Mouse (Mus musculus): ENCODE measurements around the gene Arhgef10l. TPM values are rescaled to one million over a fixed set of nuclear protein-coding genes. Genes with fewer than 3 reads are reported as not detected.
A peak's percentile ranks its signal among the peaks of the same experiment; 100 is the strongest.

Gene Arhgef10l
- polyA plus RNA-seq, 1 experiment from 2014 or later = 17.1 TPM

- H3K4me3 ChIP-seq = no peak overlapping the region
- no peaks in the 10 kb centered on the region for H3K27me3 ChIP-seq (ENCODE audit: low read depth, poor library complexity, severe bottlenecking)
- WGBS = 85% methylated on average over 7 of the region's 7 CpGs
- H3K27ac ChIP-seq = no peak overlapping the region
- no peaks in the 10 kb centered on the region for H3K36me3 ChIP-seq
- no peaks in the 10 kb centered on the region for H3K9me3 ChIP-seq (replicated peaks)
- no peak for DNase-seq (ENCODE audit: low spot score)
- H3K4me1 ChIP-seq = peaks cover 30% of the 10 kb centered on the region
Measured at GRCm38 (mm10) chr4:140665053-140665452, 759 bp downstream of the Arhgef10l start.

DNA sequence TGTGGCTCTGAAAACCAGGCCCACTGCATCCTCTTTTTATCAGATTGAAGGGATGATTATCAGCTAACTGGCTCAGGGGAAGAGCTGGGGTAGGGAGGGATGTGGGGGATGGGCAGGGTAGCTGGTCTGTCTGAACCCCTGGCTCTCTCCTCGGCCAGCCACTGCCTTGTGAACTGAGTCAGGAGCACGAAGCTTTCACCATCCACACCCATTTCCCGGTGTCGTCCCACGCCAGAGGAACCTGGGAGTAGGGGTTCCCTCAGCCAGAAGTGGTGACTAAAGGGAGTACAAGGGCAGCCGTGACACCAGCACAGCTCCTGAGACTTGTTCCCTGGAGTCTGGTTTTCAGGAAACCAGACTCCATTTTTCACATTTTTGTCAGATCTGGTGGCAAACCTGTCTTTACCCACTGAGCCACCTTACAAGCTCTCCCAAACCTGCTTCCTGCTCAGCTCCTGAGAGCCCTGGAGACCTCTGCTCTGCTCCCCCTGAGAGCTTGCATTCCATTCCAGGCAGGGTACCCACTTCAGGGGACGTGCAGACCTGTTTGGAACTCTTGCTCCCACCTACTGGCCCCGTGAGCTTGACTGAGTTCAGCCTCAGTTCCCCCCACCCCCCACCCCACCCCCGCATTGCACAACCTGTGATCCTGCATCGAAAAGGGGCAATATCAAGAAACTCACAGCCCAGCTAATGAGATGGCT is 2.8 kb downstream of the Arhgef10l start:
- peaks cover 43% of the 10 kb centered on the region for H3K4me1 ChIP-seq
- DNase-seq (ENCODE audit: low spot score) = no peak
- 0 out of 2 replicates have a peak, but pooled peaks cover 4% of the 10 kb centered on the region for H3K27me3 ChIP-seq (ENCODE audit: low read depth, poor library complexity, severe bottlenecking)
- no peaks in the 10 kb centered on the region for H3K36me3 ChIP-seq
- peak overlapping the region; percentile 76 for H3K27ac ChIP-seq
- WGBS = 30% methylated on average over 10 of the region's 10 CpGs
- no peak overlapping the region for H3K4me3 ChIP-seq
- no peaks in the 10 kb centered on the region for H3K9me3 ChIP-seq (replicated peaks)

GRCm38 (mm10) chr4:140662453-140662852 is 3.4 kb downstream of the Arhgef10l start:
- H3K4me3 ChIP-seq = no peak overlapping the region
- no peaks in the 10 kb centered on the region for H3K36me3 ChIP-seq
- no peak for DNase-seq (ENCODE audit: low spot score)
- H3K27ac ChIP-seq = peak overlapping the region; percentile 76
- no peaks in the 10 kb centered on the region for H3K9me3 ChIP-seq (replicated peaks)
- H3K4me1 ChIP-seq = peaks cover 48% of the 10 kb centered on the region
- WGBS = 35% methylated on average over 7 of the region's 7 CpGs
- H3K27me3 ChIP-seq (ENCODE audit: low read depth, poor library complexity, severe bottlenecking) = 0 out of 2 replicates have a peak, but pooled peaks cover 4% of the 10 kb centered on the region

- 73% methylated on average over 18 of the region's 18 CpGs for WGBS
- peaks cover 58% of the 10 kb centered on the region for H3K4me1 ChIP-seq
- no peaks in the 10 kb centered on the region for H3K36me3 ChIP-seq
- no peaks in the 10 kb centered on the region for H3K9me3 ChIP-seq (replicated peaks)
- H3K27me3 ChIP-seq (ENCODE audit: low read depth, poor library complexity, severe bottlenecking) = 0 out of 2 replicates have a peak, but pooled peaks cover 4% of the 10 kb centered on the region
- DNase-seq (ENCODE audit: low spot score) = no peak
- no peak overlapping the region for H3K4me3 ChIP-seq
- peak overlapping the region; percentile 76; the same call in 1 of the 2 replicates for H3K27ac ChIP-seq
Measured at GRCm38 (mm10) chr4:140661406-140662022, 4.3 kb downstream of the Arhgef10l start.

DNA sequence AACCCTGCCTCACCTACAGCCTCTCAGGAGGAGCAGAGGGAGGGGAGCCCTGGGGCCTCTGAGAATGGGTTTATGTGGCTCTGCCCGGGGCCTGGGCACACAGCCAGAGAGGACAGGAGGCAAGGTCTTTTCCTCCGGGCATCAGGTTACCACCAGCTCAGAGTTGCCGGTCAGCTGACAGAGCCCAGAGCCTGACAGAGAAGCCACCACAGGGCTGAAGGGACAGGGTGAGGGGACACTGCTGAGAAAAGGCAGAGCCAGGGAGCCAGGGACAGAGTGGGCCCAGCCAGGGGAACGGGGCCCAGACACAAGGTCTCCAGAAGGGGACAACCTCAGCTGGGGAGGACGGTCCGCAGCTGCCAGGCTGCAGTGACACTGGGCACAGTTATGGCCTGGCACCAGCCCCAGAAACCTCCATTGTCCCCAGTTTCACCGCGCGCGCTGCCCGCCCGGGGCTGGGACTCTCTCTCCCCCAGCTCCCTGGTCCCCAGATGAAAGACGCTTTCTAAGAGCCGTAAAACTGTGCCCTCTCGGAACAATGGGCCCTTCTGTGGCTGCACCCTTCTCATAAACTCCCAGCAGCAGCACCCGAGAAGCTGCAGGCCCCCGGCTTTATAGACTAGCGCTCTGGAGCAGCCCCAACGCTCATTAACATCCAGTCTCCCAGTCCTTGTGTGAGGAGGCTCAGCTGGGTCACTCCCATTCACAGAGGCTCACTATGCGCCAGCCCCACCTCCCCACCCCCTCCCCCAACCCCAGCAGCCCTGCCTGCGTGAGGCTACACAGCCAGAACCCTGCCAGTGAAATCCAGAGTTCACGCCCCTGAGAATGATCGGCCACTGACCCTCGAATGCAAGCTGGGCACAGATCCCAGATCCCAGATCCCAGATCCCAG is 7.9 kb downstream of the Arhgef10l start:
- Histone ChIP-seq H3K4me3 (peak overlapping the region; percentile 35), H3K36me3 (no peaks in the 10 kb centered on the region), H3K9me3 (replicated peaks) (no peaks in the 10 kb centered on the region), H3K27me3 (ENCODE audit: low read depth, poor library complexity, severe bottlenecking) (0 out of 2 replicates have a peak, but pooled peaks cover 4% of the 10 kb centered on the region), H3K4me1 (peaks cover 58% of the 10 kb centered on the region), H3K27ac (peak overlapping the region; percentile 89)
- 3% methylated on average over 24 of the region's 24 CpGs for WGBS
- peak; percentile 63 for DNase-seq (ENCODE audit: low spot score)

DNA sequence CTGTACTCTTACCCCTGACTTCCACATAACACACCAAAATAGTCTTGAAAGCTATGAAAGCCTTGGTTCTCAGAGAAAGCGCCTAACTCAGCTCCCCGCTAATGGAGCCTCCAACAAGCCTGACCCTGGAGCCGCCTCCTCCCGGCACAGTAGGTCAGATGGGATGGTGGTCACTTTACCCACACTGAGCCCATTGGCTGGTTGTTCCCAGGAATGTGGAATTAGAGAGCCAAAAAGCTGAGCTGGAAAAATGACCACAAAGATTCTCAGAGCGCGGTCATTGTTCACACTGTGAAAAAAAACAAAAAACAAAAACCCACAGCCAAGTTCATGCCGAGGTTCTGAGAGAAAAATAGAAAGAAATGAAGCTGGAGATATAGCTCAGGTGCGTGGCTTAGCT is 9.3 kb downstream of the Arhgef10l start:
- Histone ChIP-seq H3K27ac (0 out of 2 replicates have a peak overlapping the region, but pooled peaks have one; percentile 26), H3K9me3 (replicated peaks) (no peaks in the 10 kb centered on the region), H3K4me3 (no peak overlapping the region), H3K27me3 (ENCODE audit: low read depth, poor library complexity, severe bottlenecking) (0 out of 2 replicates have a peak, but pooled peaks cover 4% of the 10 kb centered on the region), H3K36me3 (no peaks in the 10 kb centered on the region), H3K4me1 (peaks cover 44% of the 10 kb centered on the region)
- no peak for DNase-seq (ENCODE audit: low spot score)
- 83% methylated on average over 8 of the region's 8 CpGs for WGBS

GRCm38 (mm10) chr4:140654798-140655197 is 11.0 kb downstream of the Arhgef10l start:
- H3K27me3 ChIP-seq (ENCODE audit: low read depth, poor library complexity, severe bottlenecking) = 0 out of 2 replicates have a peak, but pooled peaks cover 4% of the 10 kb centered on the region
- H3K27ac ChIP-seq = no peak overlapping the region
- H3K4me3 ChIP-seq = no peak overlapping the region
- WGBS = 77% methylated on average over 8 of the region's 8 CpGs
- DNase-seq (ENCODE audit: low spot score) = no peak
- H3K4me1 ChIP-seq = peaks cover 48% of the 10 kb centered on the region
- no peaks in the 10 kb centered on the region for H3K36me3 ChIP-seq
- H3K9me3 ChIP-seq (replicated peaks) = no peaks in the 10 kb centered on the region

DNA sequence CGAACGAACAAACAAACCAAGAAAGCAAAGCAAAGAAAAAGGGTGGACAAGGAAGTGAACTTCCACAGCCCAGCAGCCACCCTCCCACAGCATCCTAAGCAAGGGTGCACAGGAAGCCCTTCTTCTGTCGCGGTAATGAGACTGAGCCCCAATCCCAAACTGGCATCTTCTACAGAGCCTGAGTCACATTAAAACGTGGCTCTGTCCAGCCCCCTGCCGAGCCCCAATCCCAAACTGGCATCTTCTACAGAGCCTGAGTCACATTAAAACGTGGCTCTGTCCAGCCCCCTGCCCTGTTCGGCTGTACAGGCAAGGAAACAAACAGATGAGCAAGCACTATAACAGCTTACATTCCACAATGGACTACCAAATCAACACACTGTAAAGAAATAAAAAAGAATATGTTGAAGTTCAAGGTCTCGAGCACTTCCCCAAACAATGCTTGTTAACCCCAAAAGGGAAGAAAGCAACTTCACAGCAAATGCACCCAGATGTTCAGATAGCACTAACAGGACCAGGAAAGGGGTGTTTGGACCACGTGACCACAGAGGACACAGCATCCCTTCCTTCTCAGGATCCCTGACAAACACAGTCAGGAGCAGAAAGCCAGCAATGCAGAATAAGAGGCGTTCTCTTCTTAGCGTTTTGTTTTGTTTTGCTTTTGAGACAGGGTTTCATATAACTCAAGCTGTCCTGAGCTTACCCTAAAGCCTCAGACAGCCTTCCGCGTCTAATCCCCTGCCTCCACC is 11.8 kb downstream of the Arhgef10l start:
- peaks cover 53% of the 10 kb centered on the region for H3K4me1 ChIP-seq
- no peaks in the 10 kb centered on the region for H3K9me3 ChIP-seq (replicated peaks)
- no peak overlapping the region for H3K4me3 ChIP-seq
- H3K27ac ChIP-seq = no peak overlapping the region
- no peak for DNase-seq (ENCODE audit: low spot score)
- 63% methylated on average over 14 of the region's 14 CpGs for WGBS
- no peaks in the 10 kb centered on the region for H3K36me3 ChIP-seq
- H3K27me3 ChIP-seq (ENCODE audit: low read depth, poor library complexity, severe bottlenecking) = 0 out of 2 replicates have a peak, but pooled peaks cover 1% of the 10 kb centered on the region

DNA sequence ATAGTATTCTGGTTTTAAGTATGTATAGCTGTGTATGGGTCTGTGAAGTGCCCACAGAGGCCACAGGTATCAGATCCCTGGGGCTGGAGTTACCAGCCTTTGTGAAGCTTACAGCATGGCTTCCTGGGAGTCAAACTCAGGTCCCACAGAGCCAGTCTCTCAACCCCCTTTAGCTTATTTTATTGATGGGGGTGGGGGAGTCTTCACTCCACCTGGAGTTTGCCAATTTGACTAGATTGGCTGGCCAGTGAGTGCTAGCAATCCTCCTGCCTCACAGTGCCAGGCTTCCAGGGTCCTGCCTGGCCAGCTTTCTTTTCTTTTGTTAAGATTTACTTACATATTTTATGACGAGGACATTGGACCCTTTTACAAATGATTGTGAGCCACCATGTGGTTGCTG is 16.1 kb downstream of the Arhgef10l start:
- Histone ChIP-seq H3K4me1 (peaks cover 49% of the 10 kb centered on the region), H3K4me3 (no peak overlapping the region), H3K36me3 (peaks cover 15% of the 10 kb centered on the region; the same call in 1 of the 2 replicates), H3K27ac (no peak overlapping the region), H3K27me3 (ENCODE audit: low read depth, poor library complexity, severe bottlenecking) (no peaks in the 10 kb centered on the region), H3K9me3 (replicated peaks) (no peaks in the 10 kb centered on the region)
- no peak for DNase-seq (ENCODE audit: low spot score)
- 69% methylated on average over 1 of the region's 1 CpGs for WGBS

DNA sequence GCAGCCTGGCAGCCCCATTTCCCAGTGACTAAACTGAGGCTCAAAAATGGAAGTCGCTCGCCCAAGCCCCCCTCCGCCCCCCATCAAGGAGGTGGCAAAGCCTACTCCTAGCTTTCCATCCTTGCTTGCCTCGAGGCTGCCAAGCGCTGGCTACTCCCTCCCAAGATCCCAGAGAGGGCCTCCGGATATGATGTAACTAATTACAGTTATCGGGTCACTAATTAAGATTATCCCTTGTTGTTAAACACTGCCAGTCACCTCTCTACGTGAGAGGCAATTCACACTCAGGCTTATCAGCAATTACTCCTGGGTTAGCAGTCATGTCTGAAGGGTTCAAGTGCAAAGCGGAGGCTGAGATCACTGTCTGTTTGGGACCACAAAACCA is 16.6 kb downstream of the Arhgef10l start:
- H3K27ac ChIP-seq = peak overlapping the region; percentile 98
- H3K4me3 ChIP-seq = peak overlapping the region; percentile 86
- no peaks in the 10 kb centered on the region for H3K9me3 ChIP-seq (replicated peaks)
- H3K36me3 ChIP-seq = peaks cover 21% of the 10 kb centered on the region; the same call in 1 of the 2 replicates
- H3K4me1 ChIP-seq = peaks cover 44% of the 10 kb centered on the region
- DNase-seq (ENCODE audit: low spot score) = no peak
- H3K27me3 ChIP-seq (ENCODE audit: low read depth, poor library complexity, severe bottlenecking) = no peaks in the 10 kb centered on the region
- WGBS = 21% methylated on average over 9 of the region's 9 CpGs

GRCm38 (mm10) chr4:140648443-140649206 is 17.2 kb downstream of the Arhgef10l start:
- peak; percentile 74 for DNase-seq (ENCODE audit: low spot score)
- under 1% methylated on average over 50 of the region's 50 CpGs for WGBS
- peaks cover 38% of the 10 kb centered on the region for H3K4me1 ChIP-seq

More at GRCm38 (mm10) chr4:140648443-140649206, 17.2 kb downstream of the Arhgef10l start:
- Histone ChIP-seq H3K4me3 (peak overlapping the region; percentile 86), H3K36me3 (peaks cover 26% of the 10 kb centered on the region), H3K9me3 (replicated peaks) (no peaks in the 10 kb centered on the region), H3K27me3 (ENCODE audit: low read depth, poor library complexity, severe bottlenecking) (no peaks in the 10 kb centered on the region), H3K27ac (peak overlapping the region; percentile 98)
